Mouse (Mus musculus): ENCODE measurements around the gene Vti1a.

- TF ChIP-seq CTCF (IDR thresholded peaks at IDR 0.05; ENCODE audit: low read depth): no peak
- no peak for TF ChIP-seq EP300 (optimal IDR thresholded peaks at IDR 0.05)
These were observed 133.0 kb downstream of the Vti1a start for GRCm38 (mm10) chr19:55449084-55449483.

Measured in stomach, postnatal 0 days (tissue).